Mouse (Mus musculus): ENCODE measurements around the gene Zfp574.

Zfp574 gene

DNA sequence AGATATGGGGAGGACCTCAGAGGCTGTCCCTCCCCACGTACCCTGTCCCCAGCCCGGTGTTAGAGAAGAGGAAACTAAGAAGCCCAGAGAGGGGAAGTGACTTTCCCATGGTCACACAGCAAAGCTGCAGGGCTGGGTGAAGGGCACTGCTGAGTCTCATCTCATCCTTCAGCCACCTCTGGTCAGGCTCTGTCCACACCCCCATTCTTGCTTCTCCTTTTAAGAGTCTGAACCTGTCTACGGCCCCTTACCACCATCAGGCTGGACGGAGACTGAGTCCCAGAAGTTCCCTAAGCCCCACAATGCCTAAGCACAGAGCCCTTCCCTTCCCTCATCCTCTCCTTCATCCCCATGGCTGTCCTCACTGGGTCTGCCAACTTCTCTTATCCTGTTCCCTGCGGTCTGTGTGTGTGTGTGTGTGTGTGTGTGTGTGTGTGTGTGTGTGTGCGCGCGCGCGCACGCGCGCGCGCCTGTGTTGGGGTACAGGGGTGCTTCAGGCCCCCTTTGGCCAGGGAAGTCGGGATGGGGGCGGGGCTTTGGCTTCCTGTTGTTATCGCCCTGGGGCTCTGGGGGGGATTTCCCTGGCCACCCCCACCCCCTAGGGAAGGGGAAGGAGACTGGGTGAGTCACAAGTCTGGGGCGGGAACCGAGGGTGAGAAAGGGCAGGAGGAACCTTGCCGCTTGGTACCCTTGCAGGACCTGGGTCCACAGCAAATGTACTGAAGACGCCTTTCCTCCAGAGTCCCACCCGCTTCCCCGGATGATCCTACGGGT lies 47.9 kb downstream of the Zfp574 start:
- peak; percentile 59 for DNase-seq

DNA sequence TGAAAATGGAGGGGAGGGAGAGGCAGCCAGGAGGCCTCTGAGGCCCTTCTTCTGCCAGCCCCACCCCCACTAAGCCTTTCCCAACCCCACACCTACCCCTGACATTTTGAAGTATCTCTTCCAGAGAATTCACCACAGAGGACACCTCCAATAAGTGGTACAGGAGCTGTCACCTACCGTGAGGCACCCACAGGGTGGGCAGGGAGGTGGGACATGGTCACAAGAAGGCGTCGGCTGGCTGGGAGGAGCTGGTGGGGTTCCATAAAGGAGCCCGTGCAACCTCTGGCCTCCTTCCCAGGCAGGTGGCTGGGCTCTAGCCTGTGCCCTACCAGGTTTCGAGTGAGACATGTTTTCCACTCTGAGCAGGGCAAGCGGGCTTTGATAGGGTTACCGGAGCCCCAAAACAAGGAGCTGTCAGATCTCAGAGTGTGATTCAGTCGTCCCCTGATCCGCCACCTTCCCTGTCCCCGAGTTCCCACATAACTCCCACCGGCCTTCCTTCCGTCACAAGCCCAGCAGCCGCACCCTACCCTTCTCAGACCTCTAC lies 48.9 kb downstream of the Zfp574 start:
- DNase-seq = no peak

DNA sequence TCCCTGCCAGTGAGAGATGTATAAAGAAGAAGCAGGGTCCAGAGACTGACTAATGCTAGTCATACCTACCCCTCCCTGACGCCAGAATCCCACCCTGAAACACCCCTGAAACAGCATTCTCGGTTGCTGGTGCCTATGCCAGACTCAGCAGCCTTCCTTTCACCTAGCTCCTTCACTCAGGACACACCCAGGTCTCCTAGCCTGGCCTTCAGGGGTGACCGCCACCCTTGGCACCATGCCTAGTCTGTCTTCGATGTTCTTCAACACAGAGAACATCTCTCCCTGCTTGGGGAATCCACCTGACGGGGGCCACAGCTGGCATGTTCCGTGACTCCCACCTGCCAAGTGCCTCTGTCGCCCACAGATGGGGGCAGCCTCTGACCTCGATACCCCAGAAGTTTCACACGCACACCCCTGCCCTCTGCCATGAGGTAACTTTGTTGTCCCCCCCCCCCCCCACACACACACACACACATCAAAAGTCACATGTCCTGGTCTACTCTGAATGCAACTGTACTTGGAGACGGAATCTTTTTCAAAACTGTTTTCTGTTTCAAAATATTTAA lies 53.4 kb downstream of the Zfp574 start:
- no peak for DNase-seq

DNA sequence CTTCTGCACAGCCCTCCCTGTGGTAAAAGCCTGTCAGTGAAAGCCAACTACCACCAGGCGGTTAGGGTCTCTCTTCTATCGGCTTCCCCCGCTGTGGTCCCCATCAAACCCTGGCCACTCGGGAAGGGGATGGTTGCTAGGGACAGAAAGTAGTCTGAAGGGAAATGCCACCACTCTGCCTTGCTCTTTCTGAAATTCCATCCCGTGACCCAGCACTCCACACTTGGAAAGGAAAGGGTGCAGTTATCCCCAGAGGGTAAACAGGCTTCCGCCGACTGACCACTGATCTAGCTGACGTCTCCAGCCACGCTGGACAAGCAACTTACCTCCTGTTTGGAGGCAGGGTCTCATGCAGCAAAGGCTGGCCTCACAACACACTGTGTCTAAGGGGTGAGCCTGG lies 55.6 kb downstream of the Zfp574 start:
- no peak for DNase-seq

DNA sequence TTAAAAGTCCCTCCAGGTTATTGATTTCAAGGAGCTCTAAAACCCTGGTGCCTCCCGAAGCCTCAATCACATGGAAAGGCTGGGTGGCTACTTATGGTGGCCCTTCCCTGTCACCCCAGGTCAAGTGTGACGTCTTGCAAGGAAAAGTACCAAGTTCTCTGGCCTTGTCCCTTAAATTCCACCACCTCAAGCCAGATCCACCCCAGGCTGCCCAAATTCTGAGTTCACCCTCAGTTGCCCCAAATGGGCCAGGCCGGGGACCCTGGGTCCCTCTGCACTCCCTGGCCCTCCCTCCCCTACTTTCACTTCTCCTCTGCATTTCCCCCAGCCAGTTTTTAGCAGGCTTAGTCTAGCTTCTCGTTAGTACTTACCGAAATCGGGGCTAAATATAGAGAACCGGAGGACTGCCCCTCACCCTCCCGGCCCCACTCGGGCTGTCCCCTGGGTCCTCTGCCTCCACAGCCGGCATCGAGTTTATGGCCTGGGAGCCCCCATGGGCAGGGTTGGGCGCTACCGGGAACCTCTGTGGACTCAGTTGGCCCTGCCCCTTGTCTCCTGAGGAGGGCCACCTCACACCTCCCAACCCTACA lies 57.1 kb downstream of the Zfp574 start:
- DNase-seq = no peak

DNA sequence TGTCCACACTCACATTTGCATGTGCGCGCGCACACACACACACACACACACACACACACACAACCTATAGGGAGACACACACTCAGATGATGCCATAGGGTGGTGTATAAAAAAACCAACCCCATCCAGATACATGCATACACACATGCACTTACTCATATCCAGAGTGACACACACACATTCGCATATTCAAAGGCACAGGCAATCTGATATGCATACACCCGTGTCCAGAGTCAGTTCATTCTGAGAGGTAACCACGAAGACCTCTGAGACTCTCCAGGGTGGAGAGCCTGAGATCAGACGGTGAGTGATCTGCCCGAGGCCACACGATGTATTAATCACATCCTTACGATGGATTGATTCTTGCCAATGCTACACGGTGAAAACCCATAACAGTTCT lies 58.2 kb downstream of the Zfp574 start:
- no peak for DNase-seq

DNA sequence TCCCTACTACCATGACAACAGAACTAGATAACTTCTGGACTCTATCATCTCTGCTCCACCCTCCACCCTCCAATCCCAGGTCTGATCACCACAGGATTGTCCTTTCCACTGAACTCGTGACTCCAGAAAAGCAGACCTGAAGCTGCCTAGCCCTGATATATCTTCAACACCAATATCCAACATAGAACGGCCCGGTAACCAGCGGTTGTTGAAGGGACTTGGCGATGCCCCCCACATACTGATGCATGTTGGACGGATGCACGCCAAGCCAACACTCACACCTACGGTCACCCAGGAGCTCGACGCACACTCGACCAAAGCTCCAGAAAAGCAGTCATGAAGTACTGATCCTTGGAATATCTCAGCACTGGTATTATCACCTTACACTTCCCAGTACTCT lies 58.9 kb downstream of the Zfp574 start:
- no peak for DNase-seq

DNA sequence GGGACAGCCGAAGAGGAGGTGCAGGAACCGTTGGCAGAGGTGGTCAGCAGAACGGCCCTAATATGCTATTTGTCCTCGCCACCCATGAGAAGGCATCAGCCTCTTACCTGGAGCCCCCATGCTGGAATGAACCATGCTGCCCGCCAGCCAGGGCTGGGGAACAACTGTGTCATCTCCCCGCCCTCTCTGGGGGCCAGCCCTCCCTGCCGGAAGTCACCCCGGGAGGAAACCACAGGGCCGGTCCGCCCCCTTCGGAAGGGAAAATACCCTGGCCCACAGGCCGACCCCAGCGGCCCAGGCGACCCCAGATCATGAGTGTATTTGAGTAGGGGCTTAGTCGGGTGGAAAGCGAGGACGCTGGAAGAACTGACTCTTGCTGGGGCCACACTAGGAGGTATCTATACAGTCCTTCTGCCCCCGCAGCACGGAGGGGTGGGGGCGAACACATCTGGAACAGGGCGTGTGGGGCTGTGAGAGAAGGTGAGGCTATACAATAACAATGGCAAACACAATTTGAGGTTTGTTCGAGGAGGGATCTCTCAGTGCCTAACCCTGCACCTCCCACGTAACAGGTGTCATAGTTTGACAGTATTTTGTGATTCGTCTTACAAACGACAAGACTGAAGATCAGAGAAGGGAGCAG lies 60.1 kb downstream of the Zfp574 start:
- peak; percentile 88 for DNase-seq

Measured in thymus, postnatal 14 days (tissue).